Mouse (Mus musculus) brain, embryonic 14.5 days (tissue): ENCODE results near the gene Mboat2. TPM values are rescaled to one million over a fixed set of nuclear protein-coding genes. Genes with fewer than 3 reads are reported as not detected.

Experiments used
- DNase-seq: peaks from one replicate; pipeline ENCODE4 v3.0.0-alpha.2; 2011; ENCODE audit warnings: low read depth
- CTCF ChIP-seq: fragments of 200-500 bp; IDR thresholded peaks from 2 replicates; pipeline ENCODE4 v1.5.1; 2012; ENCODE audit warnings: inconsistent platforms, mild to moderate bottlenecking, moderate library complexity, borderline replicate concordance; ENCODE audit not compliant: insufficient read depth, insufficient read length; ENCODE audit errors: extremely low read depth
- POLR2A ChIP-seq: fragments of 200-500 bp; IDR thresholded peaks from 2 replicates; pipeline ENCODE4 v1.6.1; 2012; ENCODE audit warnings: mild to moderate bottlenecking, inconsistent platforms, borderline replicate concordance; ENCODE audit not compliant: poor library complexity, insufficient read depth, insufficient read length, severe bottlenecking; ENCODE audit errors: extremely low read depth
- polyA plus RNA-seq: library from polyadenylated mRNA; depleted of rRNA; stranded (reverse); fragments of >200 nt; gene quantifications from 2 replicates; pipeline ENCODE4 v1.2.3, GENCODE M21; 2012

Gene Mboat2
- polyA plus RNA-seq, 1 experiment = 31.8 TPM

- TF ChIP-seq POLR2A (no peak), CTCF (no peak)
- DNase-seq = no peak
Measured at GRCm38 (mm10) chr12:24961821-24962220, 131.1 kb downstream of the Mboat2 start.

DNA sequence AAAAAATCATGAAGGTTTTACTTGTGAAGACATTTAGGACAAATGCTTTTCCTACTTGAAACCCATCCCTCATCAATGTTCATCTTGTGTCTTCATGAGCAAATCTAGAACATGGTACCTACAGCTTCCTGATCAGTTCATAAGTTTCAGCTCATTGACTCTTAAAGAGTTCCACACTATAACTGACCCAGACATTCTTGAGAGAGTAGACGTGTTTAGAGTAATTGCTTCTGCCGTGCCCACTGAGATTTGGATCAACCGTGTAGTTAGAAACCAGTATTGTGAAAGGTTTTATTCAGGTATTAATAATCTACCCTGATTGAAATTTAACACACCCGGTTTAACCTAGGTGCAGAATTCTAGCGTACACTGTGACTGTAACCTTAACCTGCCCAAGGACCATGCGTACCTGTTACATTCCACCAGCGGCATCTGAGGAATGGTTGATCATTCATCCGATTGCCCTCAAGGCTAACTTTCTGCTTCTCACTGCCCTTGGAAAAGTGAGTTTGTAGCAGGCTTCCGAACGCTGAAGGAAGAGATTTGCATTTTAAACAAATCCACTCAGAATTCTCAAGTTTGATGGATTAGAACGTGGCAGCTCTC lies 131.8 kb downstream of the Mboat2 start:
- no peak for DNase-seq
- no peak for TF ChIP-seq CTCF
- TF ChIP-seq POLR2A = no peak

- peak; percentile 48 for DNase-seq
- TF ChIP-seq CTCF = no peak
- no peak for TF ChIP-seq POLR2A
Measured at GRCm38 (mm10) chr12:24963393-24964022, 132.8 kb downstream of the Mboat2 start.

DNA sequence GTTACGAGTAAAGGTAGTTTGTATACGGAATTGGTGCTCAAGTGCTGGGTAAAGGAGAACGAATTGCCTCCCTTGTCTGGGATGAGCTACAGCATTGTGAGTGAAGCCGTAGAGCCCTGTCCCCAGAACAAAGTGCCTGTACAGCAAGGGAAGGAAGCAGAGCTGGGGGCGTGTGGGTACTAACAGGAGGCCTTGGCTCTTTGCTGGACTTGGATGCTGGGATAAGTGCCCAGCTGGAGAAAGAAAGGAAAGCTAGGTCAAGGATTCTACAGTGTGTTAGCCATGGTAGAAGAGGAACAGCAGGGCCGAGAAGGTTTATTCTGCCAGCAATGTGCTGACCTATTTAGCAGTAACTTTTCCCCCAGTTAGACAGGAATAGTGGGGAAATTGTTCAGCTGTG lies 134.7 kb downstream of the Mboat2 start:
- TF ChIP-seq CTCF (no peak), POLR2A (no peak)
- no peak for DNase-seq

DNA sequence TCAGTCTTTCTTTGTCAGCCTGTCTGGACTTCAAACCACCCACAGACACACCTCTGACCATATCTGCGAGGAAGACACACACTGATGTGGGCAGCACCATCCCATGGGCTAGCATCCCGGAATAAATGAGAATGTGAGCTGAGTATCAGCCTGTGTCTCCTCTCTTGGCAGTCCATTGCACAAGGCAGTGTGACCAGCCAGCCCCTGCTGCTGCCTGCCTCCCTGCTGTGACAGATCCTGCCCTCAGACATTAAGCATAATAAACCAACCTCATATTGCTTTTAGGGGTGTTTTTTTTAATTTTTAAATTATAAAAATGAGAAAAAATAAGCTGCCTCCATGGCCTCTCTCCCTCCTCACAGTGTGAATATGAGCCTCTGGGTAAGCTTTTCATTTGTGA lies 135.4 kb downstream of the Mboat2 start:
- DNase-seq = no peak
- TF ChIP-seq POLR2A (no peak), CTCF (no peak)

DNA sequence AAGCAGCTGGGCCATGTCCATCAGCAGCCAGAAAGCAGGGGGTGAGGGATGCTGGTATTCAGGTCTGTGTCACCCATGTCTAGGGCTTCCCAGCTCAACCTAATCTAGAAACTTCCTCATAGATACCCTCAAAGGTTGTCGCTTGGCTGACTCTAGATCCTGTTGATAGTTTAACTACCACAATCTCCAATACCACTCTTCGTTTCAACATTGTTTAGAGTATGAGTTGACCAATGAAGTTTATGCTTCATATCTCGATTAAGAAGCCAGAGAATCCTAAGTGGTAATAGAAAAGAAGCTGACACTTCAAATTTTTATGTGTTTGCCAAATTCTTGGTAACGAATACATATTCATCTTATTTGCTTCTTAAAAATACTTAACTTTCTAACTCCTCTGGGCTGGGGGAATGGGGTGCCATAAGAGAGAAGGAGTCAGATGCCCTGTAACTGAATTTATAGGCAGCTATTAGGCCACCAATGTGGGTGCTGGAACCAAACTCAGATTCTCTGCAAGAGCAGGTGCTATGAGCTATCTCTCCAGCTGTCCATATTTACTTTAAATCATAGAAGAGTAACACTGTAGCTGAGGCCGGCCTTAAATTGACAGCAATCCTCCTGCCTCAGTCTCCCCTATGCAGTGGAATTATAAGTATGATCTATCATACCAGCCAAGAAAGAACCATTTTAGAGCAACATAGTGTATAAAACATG lies 141.0 kb downstream of the Mboat2 start:
- no peak for DNase-seq
- TF ChIP-seq CTCF (no peak), POLR2A (no peak)

- TF ChIP-seq POLR2A (no peak), CTCF (no peak)
- no peak for DNase-seq
Measured at GRCm38 (mm10) chr12:24972371-24973350, 142.0 kb downstream of the Mboat2 start.

DNA sequence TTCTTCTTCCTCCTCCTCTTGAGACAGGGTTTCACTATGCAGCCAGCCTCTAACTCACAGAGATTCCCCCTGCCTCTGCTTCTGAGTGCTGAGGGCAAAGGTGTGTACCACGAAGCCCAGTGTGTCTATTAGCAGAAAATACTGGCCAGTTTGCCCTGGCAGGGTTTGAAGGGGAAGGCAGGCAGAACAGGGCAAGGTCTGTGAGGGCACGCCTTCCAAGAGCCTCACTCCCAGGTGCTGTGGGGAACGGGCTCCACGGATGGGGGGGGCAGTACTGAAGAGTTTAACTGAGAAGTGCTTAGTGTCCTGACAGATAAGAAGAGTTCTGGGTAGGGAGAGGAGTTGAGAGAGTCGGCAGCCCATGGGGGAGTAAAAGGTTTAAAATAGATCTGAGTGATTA lies 142.9 kb downstream of the Mboat2 start:
- TF ChIP-seq CTCF = no peak
- DNase-seq = no peak

- TF ChIP-seq CTCF (no peak), POLR2A (peak; percentile 80; the same call in 1 of the 2 replicates)
- DNase-seq = peak; percentile 96
Measured at GRCm38 (mm10) chr12:24974446-24975114, 143.9 kb downstream of the Mboat2 start, which contains the start of gene Kidins220. TSS of gene Kidins220 (plus strand) at chr12:24974925.

GRCm38 (mm10) chr12:24975115-24975733 lies 144.5 kb downstream of the Mboat2 start:
- DNase-seq = peak; percentile 91
- TF ChIP-seq CTCF = peak; percentile 60; the same call in 1 of the 2 replicates
- 0 out of 2 replicates have a peak, but pooled peaks have one; percentile 12 for TF ChIP-seq POLR2A

- TF ChIP-seq POLR2A = no peak
- TF ChIP-seq CTCF = no peak
Measured at GRCm38 (mm10) chr12:24985226-24985625, 154.5 kb downstream of the Mboat2 start.

More at GRCm38 (mm10) chr12:24985226-24985625, 154.5 kb downstream of the Mboat2 start:
- no peak for DNase-seq
